Mouse (Mus musculus): ENCODE measurements at regions not wholly inside any gene's neighbourhood (a gene's known extent, or its start where the extent isn't known, plus 50 kb on each side); places are given as distances from the start of the nearest gene placed in this dataset.

DNA sequence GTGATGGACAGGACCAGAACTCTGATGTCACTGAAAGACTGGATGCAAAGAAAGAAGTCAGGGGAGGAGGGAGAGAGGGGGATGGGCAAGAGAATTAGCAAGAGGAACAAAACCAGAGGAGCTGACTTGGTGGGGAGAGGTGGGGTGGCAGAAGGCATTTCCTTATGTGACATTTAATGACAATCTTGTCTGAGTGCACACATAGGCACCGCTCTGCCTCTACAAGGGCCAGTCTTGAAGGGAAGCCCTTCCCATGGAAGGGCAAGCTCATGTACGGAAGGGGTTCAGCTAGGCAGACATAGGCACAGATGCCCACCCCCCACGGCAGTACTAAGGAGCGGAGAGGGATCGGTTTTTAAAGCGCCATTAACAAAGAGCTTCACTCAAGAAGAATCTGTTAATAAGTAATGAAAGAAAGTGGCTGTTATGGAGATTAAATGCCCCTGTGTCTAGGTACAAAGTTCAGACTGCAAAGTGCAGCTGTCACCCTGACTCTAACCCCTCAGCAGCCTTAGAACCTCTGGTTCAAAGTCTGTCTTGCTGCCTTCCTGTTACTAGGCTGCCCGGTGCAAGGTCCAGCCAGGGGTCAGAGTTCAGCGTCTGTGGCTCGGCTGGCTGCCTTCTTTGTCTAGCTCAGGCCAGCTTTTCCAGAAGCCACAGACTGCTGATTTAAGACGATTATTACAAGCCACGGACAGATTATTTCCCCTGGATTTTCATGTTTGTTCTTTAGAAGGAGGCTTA, 80.0 kb upstream of the Nrip1 start:
- no peaks in the 10 kb centered on the region for H3K4me1 ChIP-seq
- H3K27ac ChIP-seq = peak overlapping the region; percentile 72; the same call in 1 of the 2 replicates
- no peaks in the 10 kb centered on the region for H3K9me3 ChIP-seq
- ATAC-seq (ENCODE audit: insufficient read depth, low FRiP score, low read depth) = peak; percentile 94
- no peak overlapping the region for H3K9ac ChIP-seq
- no peaks in the 10 kb centered on the region for H3K27me3 ChIP-seq (replicated peaks)
- H3K36me3 ChIP-seq = no peaks in the 10 kb centered on the region
- 24% methylated on average over 11 of the region's 11 CpGs for WGBS
- no peak overlapping the region for H3K4me3 ChIP-seq (replicated peaks)
- peak overlapping the region; percentile 38 for H3K4me2 ChIP-seq

DNA sequence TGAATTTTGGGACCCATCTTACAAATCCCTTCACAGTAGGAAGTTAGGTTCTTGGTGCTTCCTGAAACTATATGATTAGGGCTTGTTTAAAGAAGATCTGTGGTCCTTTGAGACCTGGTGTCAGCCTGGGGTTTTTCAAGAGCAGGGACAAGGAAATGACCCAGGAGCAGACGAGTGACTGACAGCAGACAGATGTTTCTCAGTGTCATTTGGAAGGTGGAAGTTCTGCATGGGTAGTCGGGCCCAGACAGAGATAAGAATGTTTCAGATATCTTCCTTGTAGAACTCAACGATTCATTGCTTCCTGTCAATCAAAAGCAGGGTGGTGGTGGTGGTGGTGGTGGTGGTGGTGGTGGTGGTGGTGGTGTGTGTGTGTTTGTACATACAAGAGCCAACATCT, 75.1 kb upstream of the Nrip1 start:
- 62% methylated on average over 3 of the region's 3 CpGs for WGBS
- H3K36me3 ChIP-seq = no peaks in the 10 kb centered on the region
- no peak overlapping the region for H3K27ac ChIP-seq
- no peak overlapping the region for H3K4me3 ChIP-seq (replicated peaks)
- no peak overlapping the region for H3K4me2 ChIP-seq
- no peaks in the 10 kb centered on the region for H3K4me1 ChIP-seq
- H3K27me3 ChIP-seq (replicated peaks) = no peaks in the 10 kb centered on the region
- no peaks in the 10 kb centered on the region for H3K9me3 ChIP-seq
- ATAC-seq (ENCODE audit: insufficient read depth, low FRiP score, low read depth) = no peak
- H3K9ac ChIP-seq = no peak overlapping the region

DNA sequence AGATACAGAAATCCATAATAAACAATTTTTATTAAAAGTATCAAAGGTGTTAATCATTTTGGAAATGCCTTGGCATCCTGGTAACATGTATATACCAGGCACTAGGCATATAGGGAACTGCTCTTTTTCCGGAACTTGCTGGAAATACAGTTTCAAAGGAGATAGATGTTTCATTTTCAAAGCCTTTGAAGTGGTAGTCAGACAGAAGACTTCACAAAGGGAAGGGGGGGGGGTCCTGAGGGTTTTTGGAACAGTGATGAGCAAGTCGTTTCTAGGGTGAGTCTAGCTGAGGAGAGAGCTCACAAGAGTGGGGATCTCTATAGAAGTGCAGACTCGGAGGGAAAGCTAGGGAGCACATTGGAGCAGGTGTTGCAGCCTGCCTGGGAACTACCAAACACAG, 73.4 kb upstream of the Nrip1 start:
- Histone ChIP-seq H3K27me3 (replicated peaks) (no peaks in the 10 kb centered on the region), H3K4me1 (no peaks in the 10 kb centered on the region), H3K9ac (no peak overlapping the region), H3K9me3 (no peaks in the 10 kb centered on the region), H3K36me3 (no peaks in the 10 kb centered on the region), H3K4me3 (replicated peaks) (no peak overlapping the region), H3K4me2 (no peak overlapping the region), H3K27ac (no peak overlapping the region)
- 67% methylated on average over 3 of the region's 3 CpGs for WGBS
- no peak for ATAC-seq (ENCODE audit: insufficient read depth, low FRiP score, low read depth)

DNA sequence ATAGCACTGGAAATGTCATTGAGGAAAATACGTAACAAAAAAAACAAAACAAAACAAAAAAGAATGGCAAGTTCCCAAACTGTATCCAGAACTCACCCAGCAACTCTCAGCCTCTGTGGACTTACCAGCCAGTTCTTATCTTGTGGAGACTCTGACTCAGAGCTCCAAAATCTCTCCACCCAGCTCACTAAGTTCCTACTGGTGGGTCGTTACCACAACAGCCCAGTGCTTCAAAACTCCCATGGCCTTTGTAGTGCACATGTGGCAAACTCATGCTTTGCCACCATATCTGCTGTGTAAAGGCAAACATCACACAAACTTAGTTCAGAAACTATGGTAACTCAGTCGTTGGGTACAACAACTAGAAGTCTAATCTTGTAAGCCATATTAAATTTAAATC, 71.0 kb upstream of the Nrip1 start:
- ATAC-seq (ENCODE audit: insufficient read depth, low FRiP score, low read depth) = no peak
- Histone ChIP-seq H3K4me2 (no peak overlapping the region), H3K4me1 (no peaks in the 10 kb centered on the region), H3K36me3 (no peaks in the 10 kb centered on the region), H3K27ac (no peak overlapping the region), H3K27me3 (replicated peaks) (no peaks in the 10 kb centered on the region), H3K4me3 (replicated peaks) (no peak overlapping the region), H3K9ac (no peak overlapping the region), H3K9me3 (no peaks in the 10 kb centered on the region)
- WGBS = 65% methylated on average over 3 of the region's 3 CpGs

DNA sequence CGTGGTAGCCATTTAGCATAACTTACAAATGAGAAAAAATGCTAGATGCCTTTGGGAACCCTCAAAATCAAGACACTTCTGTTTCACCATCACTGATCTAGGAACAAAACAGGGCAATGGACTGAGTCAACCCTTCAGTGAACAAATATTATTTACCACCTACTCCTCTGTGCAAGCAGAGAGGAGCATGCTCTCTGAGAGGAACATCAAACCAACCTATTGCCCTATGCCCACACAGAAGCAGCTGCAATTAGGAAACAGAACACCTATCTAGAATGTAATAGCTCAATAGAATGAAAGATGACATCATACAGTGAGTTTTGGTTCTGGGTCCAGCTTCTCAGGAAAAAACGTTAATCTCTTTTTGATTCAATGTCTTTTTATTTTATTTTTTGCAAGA, 69.0 kb upstream of the Nrip1 start:
- H3K36me3 ChIP-seq = no peaks in the 10 kb centered on the region
- H3K4me2 ChIP-seq = no peak overlapping the region
- H3K27me3 ChIP-seq (replicated peaks) = no peaks in the 10 kb centered on the region
- H3K9me3 ChIP-seq = no peaks in the 10 kb centered on the region
- H3K27ac ChIP-seq = no peak overlapping the region
- no peak overlapping the region for H3K4me3 ChIP-seq (replicated peaks)
- 83% methylated on average over 2 of the region's 2 CpGs for WGBS
- H3K4me1 ChIP-seq = no peaks in the 10 kb centered on the region
- H3K9ac ChIP-seq = no peak overlapping the region
- ATAC-seq (ENCODE audit: insufficient read depth, low FRiP score, low read depth) = no peak

DNA sequence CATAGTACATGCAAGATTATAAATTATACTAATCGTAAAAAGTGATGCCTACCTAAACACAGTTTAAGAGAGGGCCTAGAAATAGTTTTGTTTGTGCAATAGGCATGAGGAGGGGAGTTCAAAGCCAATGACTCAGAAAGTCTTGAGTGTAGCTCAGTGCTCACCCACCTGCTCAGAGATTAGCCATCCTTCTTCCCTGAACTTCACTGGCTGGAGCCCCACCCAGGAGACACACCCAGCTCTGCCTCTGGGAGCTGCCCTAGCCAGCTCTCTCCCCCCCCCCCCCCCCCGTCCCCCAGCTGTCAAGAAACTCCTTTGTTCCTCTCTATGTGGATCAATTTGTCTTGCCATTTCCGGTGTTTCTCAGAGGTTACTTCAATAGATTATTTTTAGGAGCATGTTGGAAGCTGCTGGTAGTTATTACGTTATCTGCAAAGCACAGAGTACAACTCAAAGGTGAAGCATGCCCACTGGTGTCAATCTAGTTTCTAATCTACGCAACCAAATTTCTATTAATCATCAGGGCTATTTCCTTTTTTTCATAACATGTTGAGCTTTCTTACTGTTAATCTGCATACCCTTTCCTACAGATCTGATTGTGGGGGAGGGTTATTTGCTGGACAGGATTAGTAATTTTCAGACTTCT, 68.3 kb upstream of the Nrip1 start:
- no peak overlapping the region for H3K27ac ChIP-seq
- no peak overlapping the region for H3K4me3 ChIP-seq (replicated peaks)
- H3K27me3 ChIP-seq (replicated peaks) = no peaks in the 10 kb centered on the region
- H3K4me1 ChIP-seq = no peaks in the 10 kb centered on the region
- ATAC-seq (ENCODE audit: insufficient read depth, low FRiP score, low read depth) = peak; percentile 83
- no peaks in the 10 kb centered on the region for H3K36me3 ChIP-seq
- no peaks in the 10 kb centered on the region for H3K9me3 ChIP-seq
- 29% methylated on average over 5 of the region's 5 CpGs for WGBS
- H3K4me2 ChIP-seq = no peak overlapping the region
- H3K9ac ChIP-seq = no peak overlapping the region

DNA sequence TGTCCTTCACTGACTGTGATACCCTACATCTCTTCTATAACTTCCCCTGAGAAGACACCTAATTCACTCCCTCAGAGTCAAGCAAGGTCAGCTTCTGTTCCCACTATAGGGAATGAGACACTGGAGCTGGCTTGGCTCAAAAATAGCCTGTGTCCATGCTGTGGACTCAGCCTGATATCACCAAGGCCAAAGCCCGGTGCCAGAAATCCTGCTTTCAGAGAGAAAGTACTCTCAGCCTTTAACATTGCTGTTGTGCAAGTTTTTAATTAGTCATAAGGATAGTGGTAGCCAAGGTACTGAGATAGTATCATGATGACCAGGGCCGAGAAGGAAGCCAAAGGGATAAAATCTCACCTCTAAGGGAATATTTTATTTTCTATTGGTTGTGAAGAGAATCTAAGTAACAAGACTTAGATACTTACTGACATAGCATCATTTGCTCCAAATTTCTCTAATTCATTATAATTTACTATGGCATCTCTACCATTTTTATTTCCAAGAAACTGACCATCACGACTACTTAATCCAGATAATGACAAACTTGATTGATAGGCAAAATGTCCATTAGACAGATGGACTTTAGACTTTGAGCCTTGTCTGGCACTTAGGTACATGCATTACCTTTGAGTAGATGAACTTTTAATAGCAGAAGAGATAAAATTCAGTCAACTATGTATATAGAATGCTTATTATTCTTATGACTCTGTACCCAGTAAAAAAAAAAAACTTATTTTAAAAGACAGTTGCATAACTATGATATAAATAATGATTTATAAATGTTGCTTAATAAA, 64.7 kb upstream of the Nrip1 start:
- no peaks in the 10 kb centered on the region for H3K4me1 ChIP-seq
- H3K36me3 ChIP-seq = no peaks in the 10 kb centered on the region
- no peak for ATAC-seq (ENCODE audit: insufficient read depth, low FRiP score, low read depth)
- no peak overlapping the region for H3K4me3 ChIP-seq (replicated peaks)
- WGBS = 78% methylated on average over 3 of the region's 3 CpGs
- H3K4me2 ChIP-seq = no peak overlapping the region
- H3K9ac ChIP-seq = no peak overlapping the region
- H3K27ac ChIP-seq = no peak overlapping the region
- H3K9me3 ChIP-seq = no peaks in the 10 kb centered on the region
- H3K27me3 ChIP-seq (replicated peaks) = no peaks in the 10 kb centered on the region

DNA sequence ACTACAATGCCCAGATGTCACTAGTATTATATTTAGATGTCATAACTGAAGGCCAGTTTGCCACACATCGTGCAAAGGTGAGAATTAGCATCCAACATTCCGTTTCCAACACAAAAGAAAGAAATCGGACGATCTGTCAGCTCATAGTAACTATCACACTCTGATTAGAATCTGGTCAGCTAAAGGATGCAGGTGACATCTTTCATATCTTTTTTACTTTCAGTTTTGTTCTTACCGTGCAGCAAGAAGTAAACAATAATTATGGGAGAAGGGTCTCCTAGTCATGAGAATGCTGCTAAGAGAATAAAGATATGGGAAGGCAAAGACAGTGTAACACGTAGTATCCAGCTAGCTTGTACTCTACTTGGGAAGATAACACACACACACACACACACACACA, 62.7 kb upstream of the Nrip1 start:
- Histone ChIP-seq H3K9ac (no peak overlapping the region), H3K4me1 (no peaks in the 10 kb centered on the region), H3K36me3 (no peaks in the 10 kb centered on the region), H3K27ac (no peak overlapping the region), H3K4me3 (replicated peaks) (no peak overlapping the region), H3K9me3 (no peaks in the 10 kb centered on the region), H3K27me3 (replicated peaks) (no peaks in the 10 kb centered on the region), H3K4me2 (no peak overlapping the region)
- no peak for ATAC-seq (ENCODE audit: insufficient read depth, low FRiP score, low read depth)
- 88% methylated on average over 6 of the region's 6 CpGs for WGBS

DNA sequence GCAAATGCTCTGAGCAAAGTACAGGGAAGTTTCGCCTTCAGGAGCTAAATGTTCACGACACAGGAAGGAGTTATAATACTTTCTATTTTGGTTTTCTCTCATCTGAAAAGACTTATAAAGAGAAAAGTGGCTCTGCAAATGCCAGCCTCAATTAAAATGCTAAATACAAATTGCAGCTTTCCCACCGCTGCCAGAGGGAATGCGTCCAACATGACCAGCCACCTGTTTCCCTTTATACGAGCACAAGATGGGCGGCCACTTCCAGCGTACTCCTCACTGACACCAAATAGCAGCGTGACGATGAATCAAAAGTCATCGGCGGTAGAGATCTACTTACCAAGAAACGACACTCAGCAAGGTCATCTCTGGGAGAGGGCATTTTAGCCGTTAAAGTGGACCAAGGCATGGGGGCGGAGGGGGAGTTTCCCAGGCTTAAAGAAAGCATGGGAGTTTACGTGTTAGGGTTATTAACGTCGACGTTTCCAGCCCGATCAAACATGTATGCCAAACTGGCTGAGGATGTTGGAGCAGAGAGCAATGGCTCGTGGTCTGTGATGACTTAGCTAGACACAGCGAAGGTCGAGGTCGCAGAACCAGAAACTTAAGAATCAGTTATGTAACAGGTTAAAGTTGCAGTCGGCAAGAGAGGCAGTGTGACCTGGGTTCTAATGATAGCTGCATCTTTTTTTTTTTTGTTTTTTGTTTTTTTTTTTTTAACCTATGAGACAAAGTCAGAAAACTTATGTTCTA, 59.6 kb upstream of the Nrip1 start:
- no peaks in the 10 kb centered on the region for H3K27me3 ChIP-seq (replicated peaks)
- H3K4me2 ChIP-seq = no peak overlapping the region
- no peaks in the 10 kb centered on the region for H3K9me3 ChIP-seq
- 82% methylated on average over 24 of the region's 24 CpGs for WGBS
- no peaks in the 10 kb centered on the region for H3K4me1 ChIP-seq
- H3K4me3 ChIP-seq (replicated peaks) = no peak overlapping the region
- no peak overlapping the region for H3K27ac ChIP-seq
- H3K9ac ChIP-seq = no peak overlapping the region
- H3K36me3 ChIP-seq = no peaks in the 10 kb centered on the region
- ATAC-seq (ENCODE audit: insufficient read depth, low FRiP score, low read depth) = no peak

DNA sequence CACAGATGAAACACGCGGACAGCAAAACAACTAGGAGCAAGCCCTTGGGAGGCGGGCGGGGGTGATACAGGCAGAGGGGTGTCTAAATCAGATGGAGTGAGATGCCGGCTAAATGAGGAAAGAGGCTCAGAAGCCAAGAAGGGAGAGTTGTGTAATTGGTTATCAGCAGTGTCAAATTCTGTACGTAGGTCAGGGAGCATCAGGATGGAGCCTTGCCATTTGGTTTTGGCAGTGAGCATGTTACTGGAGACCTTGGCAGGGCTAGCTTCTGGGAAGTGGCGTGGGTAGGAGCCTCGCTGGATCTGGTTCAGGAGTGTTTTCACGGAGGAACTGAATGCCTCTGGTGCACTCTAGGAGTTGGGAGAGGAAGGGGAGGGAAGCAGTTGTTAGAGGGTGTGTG, 58.7 kb upstream of the Nrip1 start:
- Histone ChIP-seq H3K27me3 (replicated peaks) (no peaks in the 10 kb centered on the region), H3K27ac (no peak overlapping the region), H3K4me2 (no peak overlapping the region), H3K4me1 (no peaks in the 10 kb centered on the region), H3K9me3 (no peaks in the 10 kb centered on the region), H3K4me3 (replicated peaks) (no peak overlapping the region), H3K9ac (no peak overlapping the region), H3K36me3 (no peaks in the 10 kb centered on the region)
- ATAC-seq (ENCODE audit: insufficient read depth, low FRiP score, low read depth) = no peak
- 63% methylated on average over 9 of the region's 9 CpGs for WGBS

DNA sequence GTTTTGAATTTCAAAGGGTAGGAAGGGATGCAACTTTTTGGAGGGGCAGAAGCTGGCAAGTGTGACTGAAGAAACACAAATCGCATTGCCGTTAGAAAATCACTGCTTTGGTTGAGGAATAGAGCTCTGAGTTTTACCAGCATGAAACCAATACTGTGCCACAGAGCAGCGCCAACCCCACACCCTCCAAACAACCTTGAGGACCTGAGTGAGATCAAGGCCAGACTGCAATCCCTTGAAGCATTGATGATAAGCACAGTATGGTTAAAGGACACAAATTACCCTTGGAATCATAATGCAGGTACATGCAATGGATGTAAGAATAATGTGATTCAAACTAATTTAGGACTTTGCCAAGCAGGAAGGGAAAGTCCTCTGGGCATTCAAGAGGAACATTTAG, 55.5 kb upstream of the Nrip1 start:
- Histone ChIP-seq H3K4me3 (replicated peaks) (no peak overlapping the region), H3K9ac (no peak overlapping the region), H3K4me2 (no peak overlapping the region), H3K4me1 (no peaks in the 10 kb centered on the region), H3K36me3 (no peaks in the 10 kb centered on the region), H3K27me3 (replicated peaks) (no peaks in the 10 kb centered on the region), H3K9me3 (no peaks in the 10 kb centered on the region), H3K27ac (no peak overlapping the region)
- no peak for ATAC-seq (ENCODE audit: insufficient read depth, low FRiP score, low read depth)
- WGBS = 91% methylated on average over 3 of the region's 3 CpGs

DNA sequence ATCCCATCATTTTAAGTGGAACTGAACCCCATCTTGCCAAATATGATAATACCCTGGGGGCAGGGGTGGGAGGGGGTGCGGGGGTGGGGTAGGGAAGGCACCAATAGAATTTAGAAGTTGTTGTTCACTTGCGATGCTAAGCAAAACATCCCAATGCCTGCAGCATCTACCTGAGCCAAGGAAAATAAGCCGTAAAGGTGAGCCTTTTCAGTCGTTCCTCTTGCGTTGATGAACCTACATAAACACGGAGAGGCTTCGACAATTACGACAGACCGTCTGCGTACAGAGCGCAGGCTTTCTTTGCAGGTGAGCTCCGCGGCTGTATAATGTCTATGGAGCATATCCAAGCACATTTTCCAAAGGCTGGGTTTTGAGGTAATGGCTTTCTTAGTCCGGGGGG, 50.3 kb upstream of the Nrip1 start:
- 85% methylated on average over 14 of the region's 14 CpGs for WGBS
- no peak overlapping the region for H3K4me2 ChIP-seq
- no peak overlapping the region for H3K9ac ChIP-seq
- no peak overlapping the region for H3K27ac ChIP-seq
- no peaks in the 10 kb centered on the region for H3K4me1 ChIP-seq
- no peak for ATAC-seq (ENCODE audit: insufficient read depth, low FRiP score, low read depth)
- H3K4me3 ChIP-seq (replicated peaks) = no peak overlapping the region
- H3K9me3 ChIP-seq = no peaks in the 10 kb centered on the region
- no peaks in the 10 kb centered on the region for H3K36me3 ChIP-seq
- H3K27me3 ChIP-seq (replicated peaks) = no peaks in the 10 kb centered on the region

Data from stomach, embryonic 15.5 days (tissue).